Mouse (Mus musculus) cortical plate, adult 2 months (tissue): ENCODE results near the gene Rhbg.

ENCODE experiments used
- CTCF ChIP-seq: fragments of 200-500 bp; IDR thresholded peaks from 2 replicates; pipeline ENCODE4 v1.5.1; 2011; ENCODE audit warnings: mild to moderate bottlenecking, control low read depth, low read length; ENCODE audit not compliant: insufficient read depth; ENCODE audit errors: extremely low read depth
- POLR2A ChIP-seq: fragments of 200-500 bp; IDR thresholded peaks from 2 replicates; pipeline ENCODE4 v1.6.1; 2011; ENCODE audit warnings: mild to moderate bottlenecking, low read length, control low read depth; ENCODE audit not compliant: insufficient read depth; ENCODE audit errors: extremely low read depth

DNA sequence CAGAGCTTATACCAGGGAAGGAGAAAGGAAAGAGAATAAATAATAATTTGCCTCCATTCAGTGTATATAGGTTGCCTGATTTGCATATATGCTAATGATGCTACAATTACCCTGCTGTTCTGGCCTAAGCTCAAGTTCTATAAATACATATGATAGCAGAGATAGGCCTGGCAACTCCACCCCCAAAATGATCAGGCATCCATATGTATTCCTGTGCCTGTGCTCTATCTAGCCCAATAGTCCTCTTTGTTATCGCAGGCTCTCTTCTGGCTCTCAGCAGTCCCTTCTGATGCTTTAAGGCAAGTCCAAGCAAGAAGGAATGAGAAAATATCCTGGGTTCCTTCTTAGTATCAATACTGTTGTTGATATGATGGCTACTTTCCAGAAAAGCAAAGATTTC, 49.8 kb downstream of the Rhbg start:
- TF ChIP-seq POLR2A: peak; percentile 32; the same call in 1 of the 2 replicates
- TF ChIP-seq CTCF: no peak
